In genomic region chr8:113984845-113985244, GRCm38 (mm10) we compare ENCODE assay signal across 7 mouse cellular contexts.
DNase-seq lines count a peak whose midpoint lies in the region; ATAC-seq and TF ChIP-seq lines count a peak whose summit lies in the region.

No protein-coding gene starts in this region.

- ATAC-seq in common myeloid progenitor, adult 5-6 weeks (replicated peaks; ENCODE audit: low read depth, poor library complexity, severe bottlenecking) = peak; percentile 84

- DNase-seq in adrenal gland, adult (ENCODE audit: inconsistent age in 2 of 2, low spot score in 1 of 2) = peak; percentile 29 to 81
- peak; percentile 16 for DNase-seq in gastrocnemius, postnatal 25 days
- peak; percentile 82 for DNase-seq in kidney, postnatal 4 days
- peak; percentile 58 for DNase-seq in lung, adult 2 months
- peak; percentile 49 for DNase-seq in right cerebral cortex, adult 18-20 months

- H3K27ac ChIP-seq in ES-Bruce4 (ENCODE audit: insufficient read depth, low read length) = no peak overlapping the region

- H3K36me3 ChIP-seq in ES-Bruce4 (ENCODE audit: control insufficient read depth, insufficient read depth, low read length, poor library complexity, severe bottlenecking) = no peaks in the 10 kb centered on the region

- WGBS in lung, adult 2 months = 3% methylated on average over 10 of the region's 10 CpGs

- no peaks in the 10 kb centered on the region for H3K4me1 ChIP-seq in ES-Bruce4 (ENCODE audit: control insufficient read depth, insufficient read depth, low read length)
- no peaks in the 10 kb centered on the region for H3K4me1 ChIP-seq in lung, adult 2 months (ENCODE audit: control insufficient read depth, insufficient read depth, low read length)

- no peak for TF ChIP-seq EP300 in ES-Bruce4 (IDR thresholded peaks at IDR 0.05; ENCODE audit: insufficient read depth, low read depth, low read length)

- peak; percentile 77 for TF ChIP-seq CTCF in ES-Bruce4 (IDR thresholded peaks at IDR 0.05; ENCODE audit: low read depth, low read length)
- TF ChIP-seq CTCF in lung, adult 2 months (IDR thresholded peaks at IDR 0.05; ENCODE audit: insufficient read depth, low read length) = peak; percentile 88

- no peak for TF ChIP-seq POLR2A in ES-Bruce4 (IDR thresholded peaks at IDR 0.05; ENCODE audit: insufficient read depth, low read length)
- no peak for TF ChIP-seq POLR2A in lung, adult 2 months (IDR thresholded peaks at IDR 0.05; ENCODE audit: borderline replicate concordance, extremely low read depth, low read depth, low read length)

- H3K9me3 ChIP-seq in ES-Bruce4 (replicated peaks; ENCODE audit: control insufficient read depth, insufficient read depth, low read length, poor library complexity, severe bottlenecking) = peaks cover 4% of the 10 kb centered on the region

- no peak overlapping the region for H3K4me3 ChIP-seq in ES-Bruce4 (ENCODE audit: low read depth, low read length)
- H3K4me3 ChIP-seq in lung, adult 2 months (replicated peaks; ENCODE audit: extremely low read depth, low read depth, low read length) = no peak overlapping the region

- no peaks in the 10 kb centered on the region; the same call in 1 of the 2 replicates for H3K27me3 ChIP-seq in ES-Bruce4 (ENCODE audit: control insufficient read depth, insufficient read depth, low read length, poor library complexity, severe bottlenecking)

- no peak overlapping the region for H3K9ac ChIP-seq in ES-Bruce4 (ENCODE audit: low read depth, poor library complexity, severe bottlenecking)

Comparison
In these comparisons a context has a peak if more than half of its experiments do, and no peak if none do; other contexts are left out.
1. DNase-seq: peak in every context shown above with its lines; median percentile 82 in kidney, postnatal 4 days; 58 in lung, adult 2 months; 55 in adrenal gland, adult; 49 in right cerebral cortex, adult 18-20 months; 16 in gastrocnemius, postnatal 25 days.